Mouse (Mus musculus): ENCODE data around the gene Hpcal1.

The Hpcal1 gene

DNA sequence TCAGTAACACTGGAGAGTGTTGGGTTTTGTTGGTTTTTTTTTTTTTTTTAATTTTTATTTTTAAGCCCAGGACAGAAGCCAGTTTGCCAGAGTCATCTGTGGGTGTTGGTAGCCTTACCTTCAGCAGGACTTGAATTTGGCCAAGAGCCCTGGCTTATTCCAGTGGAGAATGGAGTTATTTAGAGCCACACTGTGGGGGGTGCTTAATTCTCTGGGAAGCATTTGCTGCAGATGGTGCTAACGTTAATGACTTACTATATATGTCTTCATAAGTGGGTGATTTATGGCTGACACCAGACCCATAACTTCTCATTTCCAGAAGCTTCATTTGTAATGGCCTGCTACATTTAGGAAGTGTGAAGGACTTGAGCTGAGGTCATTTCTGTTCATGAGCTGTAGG lies 21.9 kb downstream of the Hpcal1 start:
- DNase-seq (ENCODE audit: extremely low spot score), result no peak

DNA sequence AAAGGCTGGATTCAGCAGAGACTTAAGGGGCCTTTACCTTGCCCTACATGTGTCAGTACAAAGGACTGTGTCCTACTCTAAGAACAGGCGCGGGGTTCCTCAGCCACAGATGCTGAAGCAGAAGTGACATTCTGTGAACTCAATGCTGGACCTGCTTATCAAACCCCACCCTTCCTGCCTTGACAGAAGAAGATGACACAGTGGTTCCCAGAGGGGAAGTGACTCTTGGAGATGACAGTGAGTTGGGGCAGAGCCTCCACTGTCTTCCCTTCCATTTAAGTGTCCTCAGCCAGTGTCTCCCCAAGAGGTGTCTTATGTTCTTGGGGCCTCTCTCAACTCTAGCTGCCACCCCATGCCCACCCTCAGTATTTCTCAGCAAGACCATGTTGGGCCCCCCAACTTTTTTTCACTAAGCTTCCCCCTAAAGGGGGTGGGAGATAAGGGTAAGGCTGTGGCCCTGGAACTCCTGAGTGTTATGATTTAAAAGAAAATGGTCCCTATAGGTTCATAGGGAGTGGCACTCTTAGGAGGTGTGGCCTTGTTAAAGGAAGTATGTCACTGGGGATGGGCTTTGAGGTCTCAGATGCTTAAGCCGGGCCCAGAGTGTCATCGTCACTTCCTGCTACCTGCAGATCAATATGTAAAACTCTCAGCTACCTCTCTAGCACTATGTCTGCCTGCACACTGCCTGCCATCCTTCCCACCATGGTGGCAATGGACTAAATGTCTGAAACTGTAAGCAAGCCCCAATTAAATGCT lies 25.2 kb downstream of the Hpcal1 start:
- DNase-seq (ENCODE audit: extremely low spot score), result no peak

DNA sequence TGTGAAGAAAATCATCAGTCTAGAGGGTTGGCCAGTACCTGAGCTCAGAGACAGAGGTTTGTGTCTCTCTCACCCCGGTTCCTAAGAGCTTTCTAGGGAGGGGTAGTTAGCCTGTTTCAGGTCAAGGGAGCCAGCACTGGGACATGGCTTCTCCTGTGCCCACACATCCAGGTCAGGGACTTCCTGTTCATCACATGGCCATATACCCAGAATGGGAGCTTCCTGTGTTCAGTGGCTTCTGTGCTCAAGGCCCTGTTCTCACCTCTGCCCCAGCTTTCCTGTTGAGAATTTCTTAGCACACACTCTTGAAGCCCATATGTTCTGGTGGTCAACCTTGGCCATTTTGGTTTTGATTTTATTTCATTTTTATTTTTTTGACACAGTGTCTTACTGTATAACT lies 26.6 kb downstream of the Hpcal1 start:
- DNase-seq (ENCODE audit: extremely low spot score), result no peak

DNA sequence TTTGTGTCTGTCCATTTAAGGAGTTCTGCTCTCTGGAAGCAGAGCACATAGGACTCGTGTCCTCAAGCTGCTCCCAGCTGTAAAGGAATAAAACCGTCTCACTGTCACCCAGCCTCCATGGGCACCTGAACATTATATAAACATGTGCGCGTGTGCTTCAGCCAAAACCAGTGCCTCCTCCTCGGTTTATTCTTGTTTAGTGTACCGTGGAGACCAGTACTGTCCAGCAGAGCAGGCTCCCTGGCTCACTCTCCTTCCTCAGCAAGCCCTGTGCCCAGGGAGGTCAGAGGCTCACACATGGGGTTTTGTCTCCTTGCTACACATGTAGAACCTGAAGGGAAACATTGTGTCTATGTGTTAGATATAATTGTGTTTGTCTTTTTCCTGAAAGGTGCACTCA lies 27.5 kb downstream of the Hpcal1 start:
- no peak for DNase-seq (ENCODE audit: extremely low spot score)

DNA sequence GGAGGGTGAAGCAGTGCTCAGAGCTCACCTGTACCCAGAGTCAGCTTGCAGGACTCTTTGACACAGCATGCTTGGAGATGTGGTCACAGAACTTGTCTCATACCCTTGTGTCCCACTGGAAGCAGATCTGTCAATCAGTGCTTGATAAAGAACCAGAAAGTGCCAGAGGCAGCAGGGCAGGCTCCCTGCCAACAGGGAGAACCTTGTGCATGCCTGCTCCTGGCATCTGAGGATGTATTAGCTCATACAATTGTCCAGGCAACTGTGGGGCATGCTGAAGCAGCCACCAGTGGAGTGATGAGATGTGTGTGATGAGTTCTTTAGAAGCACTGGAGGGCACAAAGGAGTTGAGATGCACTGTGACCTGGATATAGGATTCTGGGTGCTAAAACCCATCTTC lies 30.4 kb downstream of the Hpcal1 start:
- DNase-seq (ENCODE audit: extremely low spot score), result no peak

DNA sequence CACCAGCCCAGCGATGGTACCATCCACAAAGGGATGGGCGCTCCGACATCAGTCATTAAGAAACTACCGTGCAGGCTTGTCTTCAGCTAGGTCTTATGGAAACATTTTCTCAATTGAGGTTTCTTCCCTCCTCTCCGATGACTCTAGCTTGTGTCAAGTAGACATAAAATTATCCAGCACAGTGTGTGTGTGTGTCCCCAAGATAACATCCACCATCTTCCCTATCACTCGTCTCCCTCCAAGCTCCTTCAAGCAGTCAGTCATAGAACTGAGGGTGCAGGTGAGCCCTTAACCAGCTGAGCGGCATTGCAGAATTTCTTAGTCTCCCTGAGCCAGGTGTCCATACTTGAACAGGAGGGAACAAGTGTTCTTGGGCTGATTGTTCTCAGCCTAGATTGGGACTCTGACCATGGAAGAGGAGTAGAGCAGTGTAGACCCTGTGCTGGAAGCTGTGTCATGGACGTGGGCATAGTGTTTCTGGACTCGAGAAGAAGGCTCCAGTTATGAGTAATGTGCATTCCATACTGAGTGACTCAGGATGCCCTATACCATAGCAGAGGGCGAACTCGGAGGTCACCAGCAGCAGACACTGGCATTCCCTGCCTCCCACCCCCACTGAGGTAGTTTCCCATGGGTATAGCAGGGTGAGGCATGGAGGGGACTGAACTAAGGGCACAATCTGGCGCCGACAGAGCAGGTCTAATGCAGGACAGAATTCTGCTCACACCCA lies 32.0 kb downstream of the Hpcal1 start:
- DNase-seq (ENCODE audit: extremely low spot score), result no peak

DNA sequence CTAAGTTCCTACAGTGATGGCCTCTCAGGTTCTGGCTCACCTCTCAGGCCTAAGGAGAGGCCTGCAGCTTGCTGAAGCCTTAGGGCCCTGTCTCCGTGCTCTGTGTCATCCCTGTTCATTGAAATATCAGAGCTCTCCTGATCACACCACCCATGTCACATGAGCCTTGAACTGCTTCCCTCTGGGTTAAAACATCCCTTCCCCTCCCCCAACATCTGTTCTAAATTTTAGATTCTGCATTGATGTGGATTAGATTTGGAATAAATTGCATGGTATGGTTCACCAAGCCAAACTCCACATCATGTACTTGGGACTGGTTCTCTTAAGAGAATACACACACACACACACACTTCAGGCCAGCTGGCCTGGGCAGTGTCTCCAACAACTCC lies 32.5 kb downstream of the Hpcal1 start:
- DNase-seq (ENCODE audit: extremely low spot score), result no peak

DNA sequence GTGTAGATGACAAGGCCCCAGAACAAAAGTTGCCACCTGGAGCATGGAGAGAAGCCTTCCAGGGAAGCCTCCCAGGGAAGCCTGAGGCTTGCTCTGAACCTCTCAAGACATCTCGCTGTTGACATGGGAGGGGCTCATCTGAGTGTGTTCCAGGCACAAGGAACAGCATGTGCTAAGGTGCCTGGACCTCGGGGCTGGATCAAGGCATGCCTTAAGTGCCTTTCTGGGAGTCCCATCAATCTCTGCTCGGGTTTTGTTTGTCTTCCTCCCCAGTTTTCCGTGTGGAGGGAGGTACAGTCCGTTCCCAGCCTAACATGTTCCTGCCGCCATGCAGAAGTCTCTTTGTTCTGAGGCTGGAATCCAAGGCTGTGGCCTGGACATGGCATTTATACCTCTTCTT lies 33.3 kb downstream of the Hpcal1 start:
- DNase-seq (ENCODE audit: extremely low spot score), result no peak

DNA sequence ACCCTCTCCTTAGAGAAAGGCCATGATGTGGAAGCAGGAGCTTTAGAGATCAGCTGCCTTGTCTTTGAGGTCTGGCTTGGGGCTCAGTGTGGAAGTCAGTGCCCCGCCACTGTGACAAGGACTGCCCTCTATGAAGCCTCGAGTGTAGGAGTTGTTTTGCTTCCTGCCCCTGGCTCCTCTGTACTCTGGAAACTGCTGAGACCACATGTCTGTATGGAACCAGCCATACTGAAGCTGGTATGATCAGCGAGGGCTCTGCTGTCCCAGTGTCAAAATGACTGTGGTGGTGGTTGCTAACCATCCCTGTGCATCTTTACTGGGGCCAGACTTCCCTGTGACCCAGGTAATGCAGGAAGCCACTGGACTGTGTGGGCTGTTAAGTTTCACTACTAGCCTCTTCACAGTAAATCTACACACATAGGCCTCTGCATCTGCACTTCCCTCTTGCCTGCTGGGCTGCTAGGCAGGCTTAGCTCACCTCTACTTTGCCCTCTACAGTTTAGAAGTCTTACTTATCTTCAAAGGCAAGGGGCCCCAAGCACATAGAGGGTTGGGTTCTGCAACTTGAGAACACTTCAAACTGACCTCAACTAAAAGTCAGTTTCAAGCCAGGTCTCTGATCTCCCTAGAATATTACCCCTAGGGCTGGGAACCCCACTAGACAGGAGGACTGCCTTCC lies 33.9 kb downstream of the Hpcal1 start:
- DNase-seq (ENCODE audit: extremely low spot score), result no peak

DNA sequence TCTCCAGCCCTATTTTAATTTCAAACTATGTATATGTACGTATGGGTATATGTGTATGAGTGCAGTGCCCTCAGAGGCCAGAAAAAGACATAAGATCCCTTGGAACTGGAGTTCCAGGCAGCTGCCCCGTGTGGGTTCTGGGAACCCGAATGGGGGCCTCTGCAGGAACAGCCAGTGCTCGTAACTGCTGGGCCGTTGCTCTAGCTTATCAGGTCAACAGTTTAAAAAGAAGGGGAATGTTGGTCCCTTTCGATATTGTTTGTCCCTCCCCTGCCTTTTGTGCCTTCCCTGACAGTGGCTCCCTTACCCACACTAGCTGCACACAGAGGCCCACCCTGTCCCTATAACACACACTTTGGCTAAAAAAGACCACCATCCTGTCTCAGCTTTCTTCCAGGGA lies 34.9 kb downstream of the Hpcal1 start:
- DNase-seq (ENCODE audit: extremely low spot score), result no peak

DNA sequence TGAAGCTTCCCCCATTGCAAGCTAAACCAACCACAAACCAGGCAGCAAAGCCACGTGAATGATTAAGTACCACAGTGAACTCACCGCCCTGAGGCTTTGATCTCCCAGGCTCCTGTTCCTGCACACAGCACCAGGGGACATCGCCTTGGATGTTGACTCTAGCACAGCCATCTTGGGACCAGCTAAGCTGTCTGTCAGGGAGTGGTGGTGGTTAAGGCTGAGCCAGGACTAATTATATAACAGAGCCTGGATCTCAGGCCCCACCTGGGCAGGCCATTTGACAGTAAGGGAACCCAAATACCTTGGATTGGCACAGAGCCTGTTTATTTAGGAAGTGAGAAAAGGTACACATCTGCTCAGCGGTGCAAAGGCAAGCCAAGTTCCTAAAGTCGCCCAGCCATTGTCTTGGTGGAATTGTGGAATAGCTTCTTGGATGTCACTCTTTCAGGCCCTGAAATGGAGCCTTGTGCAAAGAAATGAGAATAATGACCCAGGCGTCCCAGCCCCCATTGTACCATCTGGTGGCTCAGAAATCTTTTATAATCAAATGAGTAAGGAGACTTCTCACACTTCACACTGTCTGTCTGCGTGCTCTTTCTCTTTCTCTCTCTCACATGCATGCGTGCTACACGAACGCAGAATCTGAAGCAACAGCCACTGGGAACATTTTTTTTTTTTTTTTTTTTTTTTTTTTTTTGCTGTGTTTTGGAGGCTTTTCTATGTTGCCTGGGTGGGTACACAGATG lies 36.1 kb downstream of the Hpcal1 start:
- no peak for DNase-seq (ENCODE audit: extremely low spot score)

DNA sequence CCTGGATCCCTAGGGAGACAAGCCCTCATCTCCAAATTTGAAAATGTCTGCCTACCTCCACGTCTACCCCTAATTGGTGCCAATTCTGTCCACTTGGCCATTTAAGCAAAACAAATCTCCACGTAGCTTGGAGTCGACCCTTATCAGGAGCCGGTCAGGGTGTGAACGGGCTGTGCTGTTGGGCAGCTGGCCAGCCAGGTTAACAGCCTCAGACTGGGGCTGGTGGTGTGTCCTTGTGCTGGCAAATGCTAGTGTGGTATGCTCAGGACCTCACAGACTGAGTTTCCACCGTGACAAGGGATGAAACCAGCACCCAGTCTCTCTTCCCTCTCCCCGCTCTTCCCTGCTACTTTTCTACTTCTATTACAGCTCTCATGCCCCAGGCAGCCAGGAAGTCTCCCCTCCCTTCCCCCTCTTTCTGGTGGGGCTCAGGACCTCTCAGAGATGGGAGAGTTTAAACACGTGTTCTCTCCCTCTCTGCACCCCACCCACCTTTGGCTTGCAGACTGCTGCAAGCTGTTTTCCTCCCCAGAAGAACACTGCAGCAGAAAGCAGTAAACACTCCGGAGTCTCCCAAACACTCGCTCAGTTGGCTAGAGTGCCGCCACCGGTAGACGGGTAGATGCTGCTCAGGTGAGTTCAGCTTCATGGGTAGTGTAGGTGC lies 37.2 kb downstream of the Hpcal1 start:
- DNase-seq (ENCODE audit: extremely low spot score), result no peak

DNA sequence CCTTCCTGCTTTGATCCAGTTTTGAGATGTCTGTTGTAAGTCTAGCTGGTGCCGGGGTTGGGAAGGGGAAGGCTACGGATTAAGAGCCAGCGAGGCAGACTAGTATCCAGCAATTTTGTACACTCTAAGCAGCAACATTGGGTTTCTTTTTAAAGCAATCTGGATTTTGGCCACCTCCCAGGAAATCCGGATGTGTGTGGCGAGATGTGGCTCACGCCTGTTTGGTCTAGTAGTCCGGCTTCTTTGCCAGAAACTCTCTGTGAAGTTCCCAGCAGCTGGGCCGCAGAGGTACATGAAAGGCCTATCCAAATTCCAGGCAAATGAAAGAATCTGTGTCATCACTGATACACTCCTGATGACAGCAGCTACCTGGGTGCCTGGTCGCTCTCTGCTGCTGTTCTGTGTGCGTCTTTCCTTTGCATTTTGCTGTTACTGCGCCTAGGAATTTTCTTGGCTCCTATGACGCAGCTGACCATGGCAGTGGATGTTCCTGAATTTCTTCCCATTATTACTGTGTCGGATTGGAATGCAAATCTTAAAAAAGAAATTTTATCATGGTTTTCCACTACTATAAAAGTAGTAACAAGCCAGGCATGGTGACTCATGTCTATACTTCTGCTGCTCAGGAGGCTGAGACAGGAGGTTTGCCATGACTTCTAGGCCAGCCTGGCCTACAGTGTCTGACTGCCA lies 38.7 kb downstream of the Hpcal1 start:
- DNase-seq (ENCODE audit: extremely low spot score), result no peak

DNA sequence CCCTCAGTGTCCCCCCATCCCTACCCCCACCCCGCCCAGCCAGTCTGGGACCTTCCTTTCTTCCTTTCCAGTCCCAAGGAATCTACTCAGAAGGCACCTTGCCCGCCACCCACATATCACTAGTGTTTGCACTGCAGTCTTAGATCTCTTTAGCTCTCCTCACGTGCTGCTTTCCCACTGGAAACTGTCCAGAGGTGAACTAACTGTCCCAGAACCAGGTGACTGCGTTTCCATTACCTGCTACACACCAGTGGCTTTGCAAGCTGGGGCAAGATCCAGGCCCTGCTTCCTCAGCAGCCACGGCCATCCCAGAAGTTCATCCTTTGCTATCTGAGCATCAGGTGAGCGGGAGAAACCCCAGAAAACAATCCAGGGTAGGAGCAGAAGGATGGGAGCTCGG lies 41.4 kb downstream of the Hpcal1 start:
- no peak for DNase-seq (ENCODE audit: extremely low spot score)

DNA sequence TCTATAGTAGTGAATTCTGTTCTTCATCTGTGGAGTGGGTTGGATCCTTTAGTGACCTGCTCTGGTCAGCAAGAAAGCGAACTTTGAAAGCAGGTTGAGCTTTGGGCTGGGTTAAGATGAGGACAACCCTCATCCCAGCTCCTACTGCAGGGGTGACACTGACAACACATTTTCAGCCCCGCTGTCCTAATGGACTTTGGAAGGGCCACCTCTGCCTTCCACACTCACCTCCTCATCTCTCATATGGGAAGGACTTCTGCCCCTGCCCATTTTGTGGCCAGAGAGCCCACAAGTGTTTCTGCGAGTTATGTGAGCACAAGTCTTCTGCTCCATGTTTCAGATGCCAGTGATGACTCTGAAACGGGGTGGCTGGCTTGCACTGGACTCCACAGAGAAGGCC lies 41.9 kb downstream of the Hpcal1 start:
- DNase-seq (ENCODE audit: extremely low spot score), result no peak

DNA sequence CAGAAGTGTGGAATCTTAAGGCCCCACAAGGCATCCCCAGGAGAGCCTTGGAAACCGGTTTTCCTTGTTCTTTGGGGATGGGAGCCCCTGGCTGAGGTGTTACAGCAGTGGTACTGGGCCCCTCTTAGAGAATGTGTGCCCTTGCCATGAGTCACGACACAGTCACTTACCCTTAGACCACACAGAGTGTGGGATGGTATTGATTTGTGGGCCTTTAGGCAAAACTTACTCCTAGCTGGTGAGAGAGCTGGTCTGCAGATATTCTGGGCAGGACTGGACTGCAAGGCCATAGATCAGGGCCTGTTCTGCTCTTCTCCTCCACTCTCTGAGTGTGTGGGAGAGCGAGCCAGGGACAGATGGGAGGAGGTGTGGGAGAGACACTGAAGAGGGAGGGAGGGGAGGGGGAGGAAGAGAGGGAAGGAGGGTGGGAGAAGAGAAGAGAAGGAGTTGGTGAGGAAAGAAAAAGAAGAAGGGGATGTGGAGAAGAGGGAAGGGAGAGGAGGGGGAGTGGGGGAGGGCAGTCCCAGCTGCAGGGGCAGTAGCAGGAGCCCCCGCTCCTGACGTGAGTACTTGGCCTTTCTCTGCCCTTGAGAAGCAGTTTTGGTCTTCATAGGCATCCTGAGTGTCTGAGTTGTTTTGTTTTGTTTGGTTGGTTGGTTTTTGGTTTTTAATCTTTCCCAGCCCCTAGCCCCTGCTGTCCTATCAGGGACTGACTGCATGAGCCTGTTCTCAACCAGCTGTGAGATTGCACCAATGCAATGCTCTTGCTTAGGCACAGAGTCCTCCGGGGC lies 42.7 kb downstream of the Hpcal1 start:
- DNase-seq (ENCODE audit: extremely low spot score), result no peak

DNA sequence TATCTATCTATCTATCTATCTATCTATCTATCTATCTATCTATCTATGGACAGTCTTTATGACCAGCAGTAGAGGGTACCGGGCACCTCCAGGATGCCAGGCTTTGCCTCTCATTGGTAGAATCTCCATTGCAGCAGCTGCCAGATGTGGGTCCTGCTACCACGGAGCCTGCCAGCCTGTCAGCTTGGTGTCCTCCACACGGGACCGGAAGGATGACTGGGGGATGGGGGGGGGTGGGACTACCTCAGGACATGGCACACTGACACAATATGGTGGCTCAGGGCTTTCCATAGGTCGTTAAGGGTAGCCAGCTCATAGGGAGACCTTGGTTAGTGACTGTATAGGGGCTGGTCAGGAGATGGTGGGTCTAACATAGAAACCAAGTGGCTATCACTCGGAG lies 45.7 kb downstream of the Hpcal1 start:
- DNase-seq (ENCODE audit: extremely low spot score), result no peak

DNA sequence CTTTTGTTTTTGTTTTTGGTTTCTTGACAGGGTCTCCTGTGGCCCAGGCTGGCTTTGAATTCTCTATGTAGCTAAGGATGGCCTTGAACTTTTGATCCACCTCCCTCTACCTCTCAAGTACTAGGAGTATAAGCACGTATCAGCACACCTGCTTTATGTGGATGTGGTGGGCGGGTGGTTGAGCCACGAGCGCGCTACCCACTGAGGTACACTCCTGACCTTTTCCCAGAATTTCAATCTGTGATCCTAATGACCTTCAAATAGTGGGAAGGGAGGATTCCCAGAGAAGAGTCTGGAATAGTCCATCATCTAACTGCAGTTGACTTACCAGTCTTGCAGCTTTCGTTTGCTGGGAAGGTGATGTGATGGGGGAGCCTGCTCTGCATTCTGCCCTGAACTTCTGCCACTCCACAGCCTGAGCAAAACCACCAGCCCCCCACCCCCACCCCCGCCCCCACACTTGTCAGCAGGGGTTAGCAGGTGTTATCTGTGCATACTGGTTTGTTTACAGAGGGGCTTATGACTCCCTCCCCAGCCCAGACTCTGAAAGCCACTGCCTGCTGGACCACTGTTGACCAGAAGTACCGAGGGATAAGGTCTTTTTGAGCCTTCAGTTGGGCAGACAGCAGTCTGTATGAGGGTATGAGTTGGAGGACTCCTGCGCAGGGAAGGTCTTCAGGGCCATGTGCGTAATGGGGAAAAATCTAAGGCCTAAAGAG lies 46.4 kb downstream of the Hpcal1 start:
- no peak for DNase-seq (ENCODE audit: extremely low spot score)

DNA sequence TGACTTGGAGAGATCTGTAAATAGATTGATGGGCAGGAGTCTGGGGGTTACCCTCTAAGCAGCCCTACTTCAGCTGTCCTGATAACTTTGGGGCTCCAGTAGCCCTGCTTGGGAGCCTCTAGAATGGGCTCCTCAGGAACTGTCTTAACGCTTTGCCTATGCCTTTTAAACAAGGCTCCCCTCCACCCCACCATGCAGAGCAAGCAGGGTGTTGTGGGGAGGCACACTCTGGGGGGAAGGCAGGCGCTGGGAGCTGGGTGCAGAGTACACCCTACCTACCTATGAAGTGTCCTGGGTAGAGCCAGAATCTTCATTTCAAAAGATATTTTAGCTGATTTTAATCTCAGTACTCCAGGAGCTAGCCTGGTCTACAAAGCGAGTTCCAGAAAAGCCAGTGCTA lies 47.2 kb downstream of the Hpcal1 start:
- DNase-seq (ENCODE audit: extremely low spot score), result no peak

DNA sequence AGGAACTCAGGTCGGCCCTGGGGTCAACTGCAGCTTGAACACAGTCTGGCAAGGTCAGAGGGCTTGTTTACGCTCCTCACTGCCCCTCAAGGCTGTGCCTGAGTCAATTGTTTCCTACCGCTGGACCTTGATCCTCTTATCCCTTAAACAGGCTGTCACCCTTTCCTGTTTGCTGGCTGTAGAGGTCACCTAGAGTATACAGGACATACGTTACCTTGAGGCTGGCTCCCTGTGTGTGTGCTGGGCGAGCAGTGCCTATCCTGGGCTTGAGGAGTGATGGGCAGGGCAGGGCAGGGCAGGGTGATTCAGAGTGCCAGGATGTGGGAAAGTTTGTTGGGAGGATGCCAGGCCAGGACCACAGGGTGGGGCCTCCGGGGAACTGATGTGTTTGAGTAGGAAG lies 47.8 kb downstream of the Hpcal1 start:
- no peak for DNase-seq (ENCODE audit: extremely low spot score)
